Mouse (Mus musculus) embryo, embryonic 10 days (tissue): ENCODE measurements around the gene Prss8.

Source experiments
- DNase-seq: peaks from one replicate; pipeline ENCODE4 v3.0.0-alpha.2; 2015; ENCODE audit warnings: low spot score

Prss8 gene

GRCm38 (mm10) chr7:127895442-127895841, 34.5 kb downstream of the Prss8 start, which contains the start of the genes Gm21974 and Vkorc1:
TSS of gene Gm21974 (minus strand) at chr7:127895454.
TSS of gene Vkorc1 (minus strand) at chr7:127895617.
- DNase-seq: peak; percentile 97

- DNase-seq: no peak
These were observed 35.4 kb downstream of the Prss8 start for GRCm38 (mm10) chr7:127894480-127894879.

DNA sequence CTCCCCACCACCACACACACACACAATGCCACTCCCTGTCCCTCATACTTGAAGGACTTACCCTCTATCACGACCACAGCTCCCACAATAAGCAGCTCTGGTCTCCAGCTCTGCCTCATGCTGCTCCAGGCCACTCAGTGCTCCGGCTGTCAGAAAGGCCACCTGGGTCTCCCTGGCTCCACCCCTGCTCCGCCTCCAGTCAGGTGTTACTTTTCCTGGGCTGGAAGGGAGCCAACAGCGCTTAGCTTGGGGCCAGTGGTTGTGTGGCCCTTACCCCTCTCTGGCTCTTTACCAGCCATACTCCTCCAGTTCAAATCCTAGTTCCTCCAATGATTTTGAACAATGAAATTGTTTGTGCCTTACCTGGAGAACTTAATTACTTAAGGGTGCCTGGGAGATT, 39.1 kb downstream of the Prss8 start, which contains the start of gene Prss53:
Gene Prss53 (minus strand): TSS at position 173 of the 400 bp plus-strand sequence.
- no peak for DNase-seq

DNA sequence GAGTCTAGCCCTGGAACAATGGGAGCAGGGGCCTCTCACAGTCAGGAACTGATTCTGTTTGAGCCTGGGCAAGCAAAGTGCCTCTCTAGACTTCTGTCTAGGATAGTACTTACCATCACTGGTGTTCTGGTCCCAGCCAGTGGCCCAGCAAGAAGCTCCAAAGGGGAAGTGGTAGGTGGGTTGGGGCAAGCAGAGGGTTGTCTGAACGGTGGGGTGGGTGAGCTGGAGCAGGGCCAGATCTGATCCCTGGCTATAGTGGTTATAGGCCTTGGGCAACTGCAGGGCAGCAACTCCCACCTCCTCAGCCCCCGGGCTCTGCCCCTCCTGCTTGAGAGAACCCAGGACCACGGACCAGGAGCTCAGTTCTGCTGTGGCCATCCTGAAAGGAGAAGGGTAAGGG, 41.1 kb downstream of the Prss8 start:
- DNase-seq: no peak

- no peak for DNase-seq
These were observed 42.1 kb downstream of the Prss8 start for GRCm38 (mm10) chr7:127887781-127888180.

GRCm38 (mm10) chr7:127887191-127887590, 42.7 kb downstream of the Prss8 start:
- DNase-seq: no peak

DNA sequence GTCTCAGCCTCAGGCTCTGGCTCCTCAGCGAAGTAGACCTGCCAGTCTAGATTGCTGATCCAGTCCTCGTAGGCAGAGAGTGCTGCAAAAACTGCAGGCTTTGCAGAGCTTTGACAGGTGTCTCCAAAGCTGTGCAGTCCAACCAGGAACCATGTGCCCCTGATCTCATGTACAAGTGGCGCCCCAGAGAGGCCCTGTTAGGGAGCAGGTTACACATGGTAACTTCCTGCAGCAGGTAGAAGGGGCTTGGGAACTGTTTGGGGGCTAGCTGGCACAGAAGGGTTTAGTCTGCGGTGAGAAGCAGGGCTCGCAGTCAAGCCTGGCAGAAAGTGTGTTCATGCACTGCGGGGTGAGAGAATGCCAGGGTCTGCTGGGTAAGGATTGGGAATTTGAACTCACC, 43.4 kb downstream of the Prss8 start:
- no peak for DNase-seq

GRCm38 (mm10) chr7:127885951-127886350, 44.0 kb downstream of the Prss8 start:
- DNase-seq: no peak

- DNase-seq: no peak
These were observed 49.5 kb downstream of the Prss8 start for GRCm38 (mm10) chr7:127880431-127880830.

- no peak for DNase-seq
These were observed 50.6 kb downstream of the Prss8 start for GRCm38 (mm10) chr7:127879301-127879700.

GRCm38 (mm10) chr7:127876467-127877348, 53.2 kb downstream of the Prss8 start, which contains the start of gene Zfp668:
TSS of gene Zfp668 (minus strand) at chr7:127876828.
- DNase-seq: peak; percentile 97

DNA sequence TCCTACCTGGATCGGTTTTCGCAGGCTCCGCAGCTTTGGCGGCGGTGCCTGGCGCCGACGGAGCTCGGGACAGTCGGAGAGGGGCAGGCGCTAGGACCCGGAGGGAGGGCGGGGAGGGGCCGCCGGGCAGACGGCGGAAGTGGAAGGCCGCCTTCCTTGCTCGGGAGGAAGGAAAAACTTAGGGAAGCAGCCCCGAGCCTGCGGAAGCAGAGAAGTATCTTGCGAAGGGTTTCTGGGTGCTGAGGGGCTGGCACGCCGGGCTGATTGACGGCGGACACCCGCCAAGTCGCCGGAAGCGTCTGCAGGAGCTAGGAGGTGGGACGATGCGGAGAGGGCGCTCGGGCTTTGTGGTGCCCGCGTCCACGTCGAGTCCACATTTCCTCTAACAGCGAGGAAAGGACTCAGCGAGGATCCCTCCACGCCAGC, 53.9 kb downstream of the Prss8 start, which contains the start of gene Zfp646:
Gene Zfp646 (plus strand): TSS at position 181 of the 426 bp plus-strand sequence.
- peak; percentile 81 for DNase-seq
